Mouse (Mus musculus): ENCODE results near the gene Emc1. TPM values are rescaled to one million over a fixed set of nuclear protein-coding genes. Genes with fewer than 3 reads are reported as not detected.

Gene Emc1
- 11.7 and 18.5 TPM in 2 replicates for polyA plus RNA-seq (2015; fragmentation: Nextera tagmentation; extraction: Ambion mirVana)

GRCm38 (mm10) chr4:139351931-139352711 lies at the start of gene Emc1, which contains the start of the genes Mrto4 and Ubr4:
Gene Emc1, plus strand, starts transcription at chr4:139352587.
Gene Mrto4, minus strand, starts transcription at chr4:139352576.
Gene Ubr4, plus strand, starts transcription at chr4:139352609.

GRCm38 (mm10) chr4:139310171-139310898 lies 42.1 kb upstream of the Emc1 start, which contains the start of the genes Pqlc2 and Akr7a5:
Gene Pqlc2, minus strand, starts transcription at chr4:139310708.
Gene Akr7a5, plus strand, starts transcription at chr4:139310744.

Small RNAs within 50 kb of the gene (microRNA-seq; reads per million reads assigned to microRNA genes)
- gene Gm24245 (ENCODE audit: borderline replicate concordance, insufficient number of aligned reads) (not detected), gene Gm25732 (ENCODE audit: borderline replicate concordance, insufficient number of aligned reads) (not detected)

Other genes with a start within 250 kb of the Emc1 start
- 1,209 and 1,611 TPM in 2 replicates for gene Minos1, start 221.5 kb upstream of the Emc1 start, polyA plus RNA-seq (2015; fragmentation: Nextera tagmentation; extraction: Ambion mirVana)
- gene Capzb, start 159.7 kb upstream of the Emc1 start, polyA plus RNA-seq (2015; fragmentation: Nextera tagmentation; extraction: Ambion mirVana): 266 and 342 TPM in 2 replicates
- 11.4 and 15.2 TPM in 2 replicates for gene Pqlc2, start 41.9 kb upstream of the Emc1 start, polyA plus RNA-seq (2015; fragmentation: Nextera tagmentation; extraction: Ambion mirVana)
- 73.7 and 105 TPM in 2 replicates for gene Akr7a5, start 41.8 kb upstream of the Emc1 start, polyA plus RNA-seq (2015; fragmentation: Nextera tagmentation; extraction: Ambion mirVana)
- gene Mrto4, start within 50 bp of the Emc1 start, polyA plus RNA-seq (2015; fragmentation: Nextera tagmentation; extraction: Ambion mirVana): 42.9 and 61.1 TPM in 2 replicates
- gene Ubr4, start within 50 bp of the Emc1 start, polyA plus RNA-seq (2015; fragmentation: Nextera tagmentation; extraction: Ambion mirVana): 42.0 and 49.0 TPM in 2 replicates
- 2.9 and 4.7 TPM in 2 replicates for gene Iffo2, start 178.0 kb downstream of the Emc1 start, polyA plus RNA-seq (2015; fragmentation: Nextera tagmentation; extraction: Ambion mirVana)

Measured in adrenal gland, postnatal 0 days (tissue).